Mouse (Mus musculus): ENCODE results near the gene Stx5a.
"Not testable (repeated sequence)": the region's sequence is repeated elsewhere in the genome, so short reads cannot be mapped to it uniquely, and the experiment has no call there.

The Stx5a gene

DNA sequence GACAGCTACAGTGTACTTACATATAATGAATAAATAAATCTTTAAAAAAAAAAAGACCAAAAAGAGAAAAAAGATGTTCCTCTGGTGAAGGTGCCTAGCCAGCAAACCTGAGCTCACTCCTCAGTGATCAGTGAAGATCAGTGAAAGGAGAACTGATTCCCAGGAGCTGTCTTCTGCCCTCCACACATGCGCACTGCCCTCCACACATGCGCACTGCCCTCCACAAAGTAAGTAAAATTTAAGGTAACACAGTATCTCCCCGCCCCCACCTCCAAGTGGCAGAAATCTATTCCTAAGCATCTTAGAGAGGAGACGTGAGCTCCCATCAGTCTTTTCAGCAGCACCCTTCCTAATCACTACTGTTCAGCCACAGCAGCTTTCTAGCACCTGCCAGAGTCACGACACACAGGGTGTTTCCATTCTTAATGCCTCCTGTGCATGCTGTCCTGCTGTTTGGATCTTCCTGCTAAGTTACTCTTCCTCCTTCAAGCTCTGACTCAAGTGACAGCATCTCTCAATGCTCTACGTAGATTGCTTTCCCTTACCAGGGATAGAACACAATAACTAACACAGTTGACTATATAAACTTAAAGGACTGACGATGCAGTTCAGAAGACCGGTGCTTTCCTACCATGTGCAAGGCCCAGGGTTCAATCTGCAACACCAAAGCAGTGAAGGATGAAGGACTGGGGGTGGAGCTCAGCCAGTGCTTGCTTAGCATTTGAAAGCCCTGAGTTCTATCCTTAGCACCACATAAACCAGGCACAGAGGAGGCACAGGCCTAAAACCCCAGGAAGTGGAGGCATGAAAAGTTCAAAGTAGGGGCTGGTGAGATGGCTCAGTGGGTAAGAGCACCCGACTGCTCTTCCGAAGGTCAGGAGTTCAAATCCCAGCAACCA is 25.1 kb upstream of the Stx5a start:
- no peak for DNase-seq (ENCODE audit: low spot score in 2 of 2)

GRCm38 (mm10) chr19:8716767-8717475 is 24.3 kb upstream of the Stx5a start:
- peak in 1 of 2 experiments; percentile 19 for DNase-seq (ENCODE audit: low spot score in 2 of 2)

DNA sequence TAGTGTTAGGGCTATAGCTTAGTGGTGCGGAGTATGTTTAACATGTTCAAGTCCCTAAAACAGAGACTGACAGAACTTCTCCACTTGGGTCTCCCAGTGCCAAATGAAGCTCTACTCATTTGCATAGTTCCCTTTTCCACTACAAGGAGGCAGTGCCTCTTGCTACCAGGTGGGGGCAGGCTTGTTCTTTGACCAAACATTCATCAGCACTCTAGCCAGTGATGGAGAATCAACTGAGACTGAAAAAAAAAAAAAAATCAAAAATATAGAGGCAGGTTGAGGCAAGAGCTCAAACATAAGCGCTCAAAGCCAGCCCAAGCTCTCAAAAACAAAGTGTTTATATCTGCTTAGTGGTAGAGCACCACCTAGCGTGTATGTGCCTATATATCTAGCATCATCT is 22.9 kb upstream of the Stx5a start:
- peak; percentile 71 to 80 for DNase-seq (ENCODE audit: low spot score in 2 of 2)

- not testable (repeated sequence) for DNase-seq (ENCODE audit: low spot score in 2 of 2)
These were observed 22.2 kb upstream of the Stx5a start for GRCm38 (mm10) chr19:8719037-8719436.

GRCm38 (mm10) chr19:8721378-8721777 is 19.8 kb upstream of the Stx5a start:
- no peak for DNase-seq (ENCODE audit: low spot score in 2 of 2)

DNA sequence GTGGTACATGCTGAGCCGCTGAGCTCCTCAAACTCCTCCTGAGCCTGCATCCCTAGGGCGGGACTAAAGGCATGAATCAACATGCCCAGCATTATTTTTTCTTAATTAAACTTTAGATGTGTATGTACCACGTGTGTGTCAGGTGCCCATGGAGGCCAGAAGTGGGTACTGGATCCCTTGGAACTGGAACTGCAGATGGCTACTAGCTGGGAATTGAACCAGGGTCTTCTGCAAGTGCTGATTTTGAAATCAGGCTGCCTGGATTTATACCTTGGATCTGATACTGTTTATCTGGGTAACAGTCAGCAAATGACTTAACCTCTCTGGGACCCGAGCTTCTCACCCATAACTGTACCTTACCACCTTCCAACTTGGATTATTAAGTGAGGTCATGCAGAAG is 19.2 kb upstream of the Stx5a start:
- DNase-seq (ENCODE audit: low spot score in 2 of 2): no peak

GRCm38 (mm10) chr19:8722559-8722906 is 18.7 kb upstream of the Stx5a start:
- DNase-seq (ENCODE audit: low spot score in 2 of 2): no peak

GRCm38 (mm10) chr19:8722907-8723573 is 18.2 kb upstream of the Stx5a start, which contains the start of gene Slc3a2:
Gene Slc3a2 (minus strand): TSS chr19:8723369.
- peak; percentile 97 to 98 for DNase-seq (ENCODE audit: low spot score in 2 of 2)

GRCm38 (mm10) chr19:8723574-8724346 is 17.5 kb upstream of the Stx5a start:
- peak in 1 of 2 experiments; percentile 28 for DNase-seq (ENCODE audit: low spot score in 2 of 2)

DNA sequence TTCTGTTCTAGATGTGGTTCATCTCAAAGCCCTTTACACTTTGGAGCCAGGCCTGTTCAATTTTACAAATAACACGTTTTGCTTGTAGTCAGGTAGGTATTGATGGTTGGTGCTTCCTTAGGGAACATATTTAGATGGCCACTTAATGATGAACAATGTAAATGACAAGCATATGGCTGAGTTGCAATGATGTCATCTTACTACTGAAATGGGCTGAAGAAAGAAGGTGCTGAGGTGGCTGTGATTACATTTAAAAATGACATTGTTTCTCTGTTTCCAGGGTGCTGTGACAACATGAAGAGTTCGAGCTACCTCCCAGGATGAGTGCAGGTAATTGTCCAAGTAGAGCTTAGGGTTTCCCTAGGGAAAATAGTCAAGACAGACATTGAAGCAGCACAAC is 16.8 kb upstream of the Stx5a start:
- no peak for DNase-seq (ENCODE audit: low spot score in 2 of 2)

- no peak for DNase-seq (ENCODE audit: low spot score in 2 of 2)
These were observed 16.1 kb upstream of the Stx5a start for GRCm38 (mm10) chr19:8725081-8725613.

GRCm38 (mm10) chr19:8726609-8727390 is 14.4 kb upstream of the Stx5a start:
- no peak for DNase-seq (ENCODE audit: low spot score in 2 of 2)

DNA sequence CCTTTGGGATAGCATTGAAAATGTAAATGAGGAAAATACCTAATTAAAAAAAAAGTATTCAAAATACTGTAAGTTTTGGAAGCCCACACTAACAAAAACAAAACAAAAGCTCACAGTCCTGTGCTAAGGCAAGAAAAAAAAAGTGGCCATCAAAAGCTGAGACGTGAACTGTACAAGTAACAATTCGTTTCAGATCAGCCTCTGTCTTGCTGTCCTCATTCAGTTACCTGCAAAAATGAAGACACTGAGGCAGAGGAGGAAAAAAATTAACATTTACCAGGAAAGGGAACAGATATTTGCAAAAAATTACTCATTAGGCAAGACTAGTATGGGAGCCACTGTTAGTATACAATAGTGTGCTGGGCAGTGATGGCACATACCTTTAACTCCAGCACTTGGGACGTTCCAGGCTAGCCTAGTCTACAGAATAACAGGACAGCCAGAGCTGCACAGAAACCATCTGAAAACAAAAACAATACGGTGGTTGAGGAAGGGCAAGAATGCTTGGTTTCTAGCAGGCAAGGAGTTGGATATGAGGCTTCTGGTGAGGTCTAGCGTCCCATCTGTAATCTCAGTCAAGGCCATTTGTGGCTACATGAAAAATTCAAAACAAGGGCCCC is 13.6 kb upstream of the Stx5a start:
- DNase-seq (ENCODE audit: low spot score in 2 of 2): no peak

DNA sequence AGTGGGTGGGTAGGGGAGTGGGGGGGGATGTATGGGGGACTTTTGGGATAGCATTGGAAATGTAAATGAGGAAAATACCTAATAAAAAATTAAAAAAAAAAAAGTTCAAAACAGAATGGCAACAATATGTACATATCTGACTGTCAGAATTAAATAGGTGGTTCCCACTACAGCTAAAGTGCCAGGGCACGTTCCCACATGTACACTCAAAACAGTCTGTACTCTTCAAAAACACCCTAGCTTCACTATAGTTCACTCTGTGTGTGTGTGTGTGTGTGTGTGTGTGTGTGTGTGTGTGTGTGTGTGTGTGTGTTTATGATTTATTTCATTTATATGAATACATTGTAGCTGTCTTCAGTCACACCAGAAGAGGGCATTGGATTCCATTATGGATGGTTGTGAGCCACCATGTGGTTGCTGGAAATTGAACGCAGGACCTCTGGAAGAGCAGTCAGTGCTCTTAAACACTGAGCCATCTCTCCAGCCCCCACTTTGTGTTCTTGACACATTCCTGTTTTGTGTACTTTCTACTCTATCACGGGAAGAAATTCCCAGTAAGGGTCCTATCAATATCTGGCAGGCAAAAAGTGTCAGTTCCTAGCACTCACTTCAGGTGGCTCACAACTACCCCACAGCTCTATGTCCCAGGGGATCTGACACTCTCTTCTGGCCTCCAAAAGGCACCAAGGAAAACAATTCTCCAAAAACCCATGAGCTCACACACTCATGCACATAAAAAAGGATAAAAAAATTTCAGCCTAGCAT is 12.7 kb upstream of the Stx5a start:
- not testable (repeated sequence) for DNase-seq (ENCODE audit: low spot score in 2 of 2)

DNA sequence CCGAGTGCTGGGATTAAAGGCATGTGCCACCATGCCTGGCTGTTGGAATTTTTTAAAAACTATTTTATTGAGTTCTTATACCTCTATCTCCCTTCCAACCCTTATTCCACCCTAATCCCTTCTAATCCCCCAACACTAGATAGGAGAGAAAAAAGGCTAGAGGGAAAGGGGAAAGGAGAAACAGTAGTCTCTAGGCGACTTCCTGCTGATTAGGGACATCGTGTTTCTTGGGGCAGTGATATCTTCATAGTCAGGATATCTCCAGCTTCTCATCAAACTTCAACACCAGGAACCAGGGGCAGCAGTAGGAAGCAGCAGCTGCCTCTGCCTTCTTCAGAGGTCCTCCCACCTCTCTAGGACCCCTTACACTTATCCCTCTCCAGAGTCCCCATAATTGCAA is 6.9 kb upstream of the Stx5a start:
- no peak for DNase-seq (ENCODE audit: low spot score in 2 of 2)

GRCm38 (mm10) chr19:8735389-8736159 is 5.6 kb upstream of the Stx5a start, which contains the start of gene Wdr74:
Gene Wdr74 (plus strand): TSS chr19:8735827.
- DNase-seq (ENCODE audit: low spot score in 2 of 2): peak; percentile 83 to 88

GRCm38 (mm10) chr19:8736160-8736467 is 5.1 kb upstream of the Stx5a start:
- DNase-seq (ENCODE audit: low spot score in 2 of 2): no peak

DNA sequence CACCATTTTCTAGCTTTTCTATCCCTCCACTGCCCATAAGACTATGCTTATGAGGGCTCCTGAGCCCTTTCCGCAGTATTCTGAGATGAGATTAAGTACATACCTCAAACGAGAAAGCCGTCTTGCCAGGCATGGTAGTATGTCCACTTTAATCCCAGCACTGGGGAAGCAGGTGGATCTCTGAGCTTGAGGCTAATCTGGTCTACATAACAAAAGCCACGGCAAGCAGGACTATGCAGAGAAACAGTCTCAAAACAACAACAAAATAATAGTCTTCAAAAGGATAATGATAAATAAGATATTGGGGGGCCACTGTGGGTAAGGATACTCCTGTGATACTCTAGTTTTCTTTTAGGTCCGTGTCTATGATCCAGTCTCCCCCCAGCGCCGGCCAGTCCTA is 2.3 kb upstream of the Stx5a start:
- no peak for DNase-seq (ENCODE audit: low spot score in 2 of 2)

DNA sequence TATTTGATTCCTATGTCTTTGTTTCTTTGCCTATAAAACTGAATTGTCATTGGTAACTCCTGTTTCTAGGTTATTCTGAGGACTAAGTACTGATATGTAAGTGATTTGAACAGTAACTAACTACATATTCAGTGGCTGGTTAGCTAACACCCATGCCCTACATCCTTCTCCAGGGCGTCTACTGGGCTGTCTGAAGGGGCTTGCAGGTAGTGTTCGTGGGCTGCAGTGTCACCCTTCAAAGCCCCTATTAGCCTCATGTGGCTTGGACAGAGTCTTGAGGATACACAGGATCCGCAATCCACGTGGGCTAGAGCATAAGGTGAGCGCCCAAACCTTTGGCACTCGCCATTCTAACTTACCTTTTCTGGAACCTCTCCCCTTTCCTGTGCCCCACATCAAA is 1.6 kb upstream of the Stx5a start:
- no peak for DNase-seq (ENCODE audit: low spot score in 2 of 2)
